Mouse (Mus musculus): Measurements from ENCODE around the gene Chmp2a. TPM values are rescaled to one million over a fixed set of nuclear protein-coding genes. Genes with fewer than 3 reads are reported as not detected.
"Not testable (repeated sequence)": the region's sequence is repeated elsewhere in the genome, so short reads cannot be mapped to it uniquely, and the experiment has no call there.

Gene Chmp2a
- polyA plus RNA-seq (2014; fragmentation: Nextera tagmentation; extraction: Ambion mirVana): 153 and 165 TPM in 2 replicates

DNA sequence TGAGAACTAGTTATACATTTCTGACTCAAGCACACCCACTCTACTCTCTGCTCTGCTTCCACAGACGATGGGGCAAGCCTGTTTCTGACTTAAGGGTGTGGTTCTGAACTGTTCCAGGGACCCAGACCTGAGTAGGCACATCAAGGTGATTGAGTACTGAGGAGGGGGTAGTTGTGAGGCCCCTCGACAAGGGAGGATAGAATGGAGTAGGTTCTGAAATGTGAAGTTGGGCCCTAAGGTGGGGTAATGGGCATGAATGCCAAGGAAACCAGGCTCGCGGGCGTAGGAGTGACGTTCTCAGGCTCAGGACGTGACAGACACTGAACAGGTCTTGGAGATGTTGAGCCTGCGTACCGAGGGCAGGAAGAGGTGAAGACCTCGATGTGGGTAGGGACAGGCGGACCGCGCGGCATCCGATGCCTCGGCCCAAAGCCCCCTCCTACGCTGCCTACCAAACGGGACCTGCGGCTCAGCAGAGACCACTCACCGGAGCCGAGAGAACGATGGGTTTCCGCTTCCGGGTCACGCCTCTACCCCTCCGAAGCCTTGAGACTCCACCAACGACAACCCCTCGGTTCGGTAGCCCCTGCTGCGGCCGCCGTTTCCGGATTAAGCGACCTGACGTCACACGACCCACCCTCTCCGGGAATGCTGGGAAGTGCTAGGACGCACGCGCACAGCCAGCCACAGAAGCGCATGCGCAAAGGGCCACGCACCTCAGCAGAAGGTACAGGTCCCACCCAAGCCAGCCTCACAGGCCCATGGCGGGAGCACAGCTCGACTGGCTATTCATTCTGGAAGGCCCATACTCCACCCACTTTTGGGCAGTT is at the start of gene Chmp2a:
Gene Chmp2a, minus strand, starts transcription at position 660 of the 830 bp plus-strand sequence.
- H3K9me3 ChIP-seq (ENCODE audit: control insufficient read depth, low read length): no peaks in the 10 kb centered on the region
- peak within 1 kb of the TSS; percentile 78 to 91 for H3K27ac ChIP-seq (replicated peaks in 1 of 2; ENCODE audit: control insufficient read depth in 1 of 2, insufficient read depth in 1 of 2, low read depth in 2 of 2, low read length in 2 of 2)
- peak; percentile 74 for ATAC-seq (ENCODE audit: insufficient number of reproducible peaks, insufficient read depth, low FRiP score, low read depth)
- no peaks in the 10 kb centered on the region for H3K27me3 ChIP-seq (ENCODE audit: control insufficient read depth, insufficient read depth, low read length)
- peaks cover 60% of the 10 kb centered on the region for H3K36me3 ChIP-seq (ENCODE audit: control insufficient read depth, insufficient read depth, low read length)
- peaks cover 11 to 33% of the 10 kb centered on the region in 2 experiments for H3K4me1 ChIP-seq (ENCODE audit: control insufficient read depth in 2 of 2, insufficient read depth in 2 of 2, low read length in 2 of 2)
- H3K9ac ChIP-seq (ENCODE audit: low read length): peak within 1 kb of the TSS; percentile 92
- WGBS: 1% methylated on average over 42 of the region's 45 CpGs
- peak within 1 kb of the TSS; percentile 56 to 69 for H3K4me3 ChIP-seq (ENCODE audit: control insufficient read depth in 1 of 2, insufficient read depth in 1 of 2, low read depth in 1 of 2, low read length in 2 of 2)
- H3K4me2 ChIP-seq (ENCODE audit: low read length): peak within 1 kb of the TSS; percentile 95

- Histone ChIP-seq H3K36me3 (ENCODE audit: control insufficient read depth, insufficient read depth, low read length) (no peaks in the 10 kb centered on the region), H3K27me3 (ENCODE audit: control insufficient read depth, insufficient read depth, low read length) (no peaks in the 10 kb centered on the region), H3K4me3 (ENCODE audit: control insufficient read depth in 1 of 2, insufficient read depth in 1 of 2, low read depth in 1 of 2, low read length in 2 of 2) (no peak overlapping the region), H3K27ac (replicated peaks in 1 of 2; ENCODE audit: control insufficient read depth in 1 of 2, insufficient read depth in 1 of 2, low read depth in 2 of 2, low read length in 2 of 2) (no peak overlapping the region), H3K9me3 (ENCODE audit: control insufficient read depth, low read length) (no peaks in the 10 kb centered on the region), H3K9ac (ENCODE audit: low read length) (no peak overlapping the region), H3K4me2 (ENCODE audit: low read length) (no peak overlapping the region), H3K4me1 (ENCODE audit: control insufficient read depth in 2 of 2, insufficient read depth in 2 of 2, low read length in 2 of 2) (no peaks in the 10 kb centered on the region)
- no peak for ATAC-seq (ENCODE audit: insufficient number of reproducible peaks, insufficient read depth, low FRiP score, low read depth)
- 46% methylated on average over 5 of the region's 5 CpGs for WGBS
These were observed 37.7 kb upstream of the Chmp2a start for GRCm38 (mm10) chr7:13072293-13072692.

- not testable (repeated sequence) for H3K9ac ChIP-seq (ENCODE audit: low read length); ATAC-seq (ENCODE audit: insufficient number of reproducible peaks, insufficient read depth, low FRiP score, low read depth)
These were observed 28.8 kb upstream of the Chmp2a start for GRCm38 (mm10) chr7:13063399-13063798.

DNA sequence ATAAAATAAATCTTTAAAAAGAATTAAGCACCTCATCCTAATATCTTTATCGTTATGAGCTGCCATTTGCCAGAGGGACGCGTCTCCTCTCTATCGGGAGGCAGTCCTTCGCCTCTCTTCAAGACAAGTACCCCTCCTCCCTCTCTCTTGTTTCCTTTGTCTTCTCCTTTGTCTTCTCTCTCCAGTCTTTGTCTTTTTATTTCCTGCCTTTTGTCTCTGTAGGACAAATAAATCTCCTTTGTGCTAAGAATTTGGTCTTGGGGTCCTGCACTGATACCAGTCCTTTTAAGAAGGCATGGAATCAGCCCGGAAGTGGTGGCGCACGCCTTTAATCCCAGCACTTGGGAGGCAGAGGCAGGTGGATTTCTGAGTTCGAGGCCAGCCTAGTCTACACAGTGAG is 24.9 kb upstream of the Chmp2a start:
- H3K4me3 ChIP-seq (ENCODE audit: control insufficient read depth in 1 of 2, insufficient read depth in 1 of 2, low read depth in 1 of 2, low read length in 2 of 2): no peak overlapping the region
- peaks cover 3% of the 10 kb centered on the region; the same call in 1 of the 2 replicates for H3K9me3 ChIP-seq (ENCODE audit: control insufficient read depth, low read length)
- H3K4me2 ChIP-seq (ENCODE audit: low read length): no peak overlapping the region
- no peaks in the 10 kb centered on the region for H3K27me3 ChIP-seq (ENCODE audit: control insufficient read depth, insufficient read depth, low read length)
- no peak overlapping the region for H3K27ac ChIP-seq (replicated peaks in 1 of 2; ENCODE audit: control insufficient read depth in 1 of 2, insufficient read depth in 1 of 2, low read depth in 2 of 2, low read length in 2 of 2)
- WGBS: 88% methylated on average over 9 of the region's 9 CpGs
- no peaks in the 10 kb centered on the region for H3K4me1 ChIP-seq (ENCODE audit: control insufficient read depth in 2 of 2, insufficient read depth in 2 of 2, low read length in 2 of 2)
- H3K9ac ChIP-seq (ENCODE audit: low read length): no peak overlapping the region
- no peak for ATAC-seq (ENCODE audit: insufficient number of reproducible peaks, insufficient read depth, low FRiP score, low read depth)
- no peaks in the 10 kb centered on the region for H3K36me3 ChIP-seq (ENCODE audit: control insufficient read depth, insufficient read depth, low read length)

More at GRCm38 (mm10) chr7:13063399-13063798, 28.8 kb upstream of the Chmp2a start:
- H3K4me3 ChIP-seq (ENCODE audit: control insufficient read depth in 1 of 2, insufficient read depth in 1 of 2, low read depth in 1 of 2, low read length in 2 of 2); H3K4me1 ChIP-seq (ENCODE audit: control insufficient read depth in 2 of 2, insufficient read depth in 2 of 2, low read length in 2 of 2); H3K27me3 ChIP-seq (ENCODE audit: control insufficient read depth, insufficient read depth, low read length); H3K27ac ChIP-seq (replicated peaks in 1 of 2; ENCODE audit: control insufficient read depth in 1 of 2, insufficient read depth in 1 of 2, low read depth in 2 of 2, low read length in 2 of 2); H3K4me2 ChIP-seq (ENCODE audit: low read length); H3K36me3 ChIP-seq (ENCODE audit: control insufficient read depth, insufficient read depth, low read length); H3K9me3 ChIP-seq (ENCODE audit: control insufficient read depth, low read length): not testable (repeated sequence)
- 66% methylated on average over 2 of the region's 2 CpGs for WGBS

- no peaks in the 10 kb centered on the region for H3K36me3 ChIP-seq (ENCODE audit: control insufficient read depth, insufficient read depth, low read length)
- no peak for ATAC-seq (ENCODE audit: insufficient number of reproducible peaks, insufficient read depth, low FRiP score, low read depth)
- no peak overlapping the region for H3K4me3 ChIP-seq (ENCODE audit: control insufficient read depth in 1 of 2, insufficient read depth in 1 of 2, low read depth in 1 of 2, low read length in 2 of 2)
- H3K27ac ChIP-seq (replicated peaks in 1 of 2; ENCODE audit: control insufficient read depth in 1 of 2, insufficient read depth in 1 of 2, low read depth in 2 of 2, low read length in 2 of 2): no peak overlapping the region
- no peaks in the 10 kb centered on the region for H3K9me3 ChIP-seq (ENCODE audit: control insufficient read depth, low read length)
- 60% methylated on average over 8 of the region's 8 CpGs for WGBS
- H3K4me2 ChIP-seq (ENCODE audit: low read length): no peak overlapping the region
- H3K27me3 ChIP-seq (ENCODE audit: control insufficient read depth, insufficient read depth, low read length): no peaks in the 10 kb centered on the region
- no peak overlapping the region for H3K9ac ChIP-seq (ENCODE audit: low read length)
- peaks cover 0 to 4% of the 10 kb centered on the region in 2 experiments; a peak in 1 of 4 replicates for H3K4me1 ChIP-seq (ENCODE audit: control insufficient read depth in 2 of 2, insufficient read depth in 2 of 2, low read length in 2 of 2)
These were observed 22.5 kb upstream of the Chmp2a start for GRCm38 (mm10) chr7:13056913-13057700.

DNA sequence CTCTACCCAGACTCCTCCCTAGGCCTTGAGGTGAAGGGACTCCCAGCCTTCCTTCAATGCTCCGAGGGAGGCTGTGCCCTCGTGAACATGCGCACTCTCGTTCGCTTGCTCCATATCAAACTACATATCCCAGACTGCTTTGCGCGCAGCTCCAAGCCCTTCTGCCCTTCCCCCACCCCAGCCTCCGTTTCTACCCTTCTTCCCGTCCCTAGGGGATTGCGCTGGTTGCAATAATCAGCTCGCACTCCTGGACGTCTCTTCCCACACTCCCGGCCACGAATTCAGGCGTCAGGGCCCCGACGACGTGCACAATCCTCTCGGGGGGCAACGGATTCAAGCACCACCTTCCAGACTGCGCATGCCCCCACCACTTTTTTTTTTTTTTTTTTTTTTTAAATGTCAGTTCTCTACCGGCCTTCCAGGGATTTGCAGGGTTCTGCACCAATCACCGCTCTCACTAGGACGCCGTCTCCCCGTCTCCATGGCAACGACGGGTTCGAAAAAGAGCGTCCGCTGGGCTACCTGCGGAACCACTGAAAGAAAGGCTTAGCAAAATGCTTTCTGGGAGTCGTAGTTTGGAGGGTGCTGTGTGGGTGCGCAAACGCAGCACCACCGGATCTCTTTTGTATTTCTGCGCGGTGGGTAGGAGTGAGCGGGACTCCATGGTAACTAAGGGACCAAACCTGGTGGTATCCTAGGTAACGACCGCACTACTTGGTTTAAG is 19.8 kb upstream of the Chmp2a start, which contains the start of gene Mzf1:
Gene Mzf1, minus strand, starts transcription at position 478 of the 724 bp plus-strand sequence.
- Histone ChIP-seq H3K4me1 (ENCODE audit: control insufficient read depth in 2 of 2, insufficient read depth in 2 of 2, low read length in 2 of 2) (peaks cover 0 to 4% of the 10 kb centered on the region in 2 experiments; a peak in 1 of 4 replicates), H3K9ac (ENCODE audit: low read length) (peak within 1 kb of the TSS; percentile 77), H3K27me3 (ENCODE audit: control insufficient read depth, insufficient read depth, low read length) (no peaks in the 10 kb centered on the region), H3K36me3 (ENCODE audit: control insufficient read depth, insufficient read depth, low read length) (0 out of 2 replicates have a peak, but pooled peaks cover 4% of the 10 kb centered on the region), H3K4me3 (ENCODE audit: control insufficient read depth in 1 of 2, insufficient read depth in 1 of 2, low read depth in 1 of 2, low read length in 2 of 2) (peak within 1 kb of the TSS; percentile 64 to 92), H3K9me3 (ENCODE audit: control insufficient read depth, low read length) (no peaks in the 10 kb centered on the region), H3K27ac (replicated peaks in 1 of 2; ENCODE audit: control insufficient read depth in 1 of 2, insufficient read depth in 1 of 2, low read depth in 2 of 2, low read length in 2 of 2) (peak within 1 kb of the TSS; percentile 80 to 90), H3K4me2 (ENCODE audit: low read length) (peak within 1 kb of the TSS; percentile 69)
- WGBS: under 1% methylated on average over 41 of the region's 41 CpGs
- ATAC-seq (ENCODE audit: insufficient number of reproducible peaks, insufficient read depth, low FRiP score, low read depth): peak; percentile 93

GRCm38 (mm10) chr7:13053961-13054286 is 19.3 kb upstream of the Chmp2a start:
- 0 out of 2 replicates have a peak, but pooled peaks cover 4% of the 10 kb centered on the region for H3K36me3 ChIP-seq (ENCODE audit: control insufficient read depth, insufficient read depth, low read length)
- peak overlapping the region; percentile 64 to 92 for H3K4me3 ChIP-seq (ENCODE audit: control insufficient read depth in 1 of 2, insufficient read depth in 1 of 2, low read depth in 1 of 2, low read length in 2 of 2)
- no peaks in the 10 kb centered on the region for H3K9me3 ChIP-seq (ENCODE audit: control insufficient read depth, low read length)
- peak overlapping the region in 1 of 2 experiments; percentile 80; a peak in 2 of 4 replicates for H3K27ac ChIP-seq (replicated peaks in 1 of 2; ENCODE audit: control insufficient read depth in 1 of 2, insufficient read depth in 1 of 2, low read depth in 2 of 2, low read length in 2 of 2)
- peaks cover 0 to 4% of the 10 kb centered on the region in 2 experiments; a peak in 1 of 4 replicates for H3K4me1 ChIP-seq (ENCODE audit: control insufficient read depth in 2 of 2, insufficient read depth in 2 of 2, low read length in 2 of 2)
- peak overlapping the region; percentile 77 for H3K9ac ChIP-seq (ENCODE audit: low read length)
- ATAC-seq (ENCODE audit: insufficient number of reproducible peaks, insufficient read depth, low FRiP score, low read depth): no peak
- H3K27me3 ChIP-seq (ENCODE audit: control insufficient read depth, insufficient read depth, low read length): no peaks in the 10 kb centered on the region
- WGBS: 3% methylated on average over 15 of the region's 15 CpGs
- H3K4me2 ChIP-seq (ENCODE audit: low read length): peak overlapping the region; percentile 69
